ENCODE assay signal across 10 mouse cellular contexts in the genomic region with DNA sequence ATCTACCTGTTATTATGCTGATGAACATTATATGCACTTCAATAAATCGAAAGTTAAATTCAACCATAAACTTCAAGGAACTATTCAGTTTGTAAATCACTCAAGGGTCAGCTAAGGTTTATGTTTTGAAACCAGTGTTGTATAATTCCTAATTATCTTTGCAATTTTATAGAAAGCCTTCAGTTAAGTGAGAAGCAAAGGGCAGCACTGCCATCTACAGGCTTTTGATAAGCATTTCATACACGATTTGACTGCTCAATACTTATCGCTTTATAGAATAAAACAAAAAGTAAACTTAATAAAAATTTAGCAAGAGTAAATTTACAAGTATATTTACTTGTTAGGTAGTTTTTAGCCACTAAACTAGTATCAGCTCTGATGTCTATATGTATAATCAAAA. TPM values are rescaled to one million over a fixed set of nuclear protein-coding genes. Genes with fewer than 3 reads are reported as not detected.
A peak's percentile ranks its signal among the peaks of the same experiment; 100 is the strongest.
DNase-seq lines count a peak whose midpoint lies in the region; ATAC-seq and TF ChIP-seq lines count a peak whose summit lies in the region.
"Had no signal": no experiment of that assay in that cellular context is flagged by ENCODE, and none has a peak within 500 bp of the region (broad histone marks: within the 10 kb centered on the region; RNA-seq: fewer than 3 reads in every experiment).

No protein-coding gene starts in this region.

- H3K4me3 ChIP-seq in kidney, embryonic 15.5 days (replicated peaks), result no peak overlapping the region
- no peak overlapping the region for H3K4me3 ChIP-seq in E14TG2a.4 (replicated peaks; ENCODE audit: low read length)
- no peak overlapping the region for H3K4me3 ChIP-seq in thymus, adult 2 months (ENCODE audit: control insufficient read depth, insufficient read depth, low read length)
- H3K4me3 ChIP-seq: stomach, embryonic 15.5 days had no signal

- no peaks in the 10 kb centered on the region for H3K4me1 ChIP-seq in kidney, embryonic 15.5 days
- H3K4me1 ChIP-seq in E14TG2a.4 (replicated peaks; ENCODE audit: low read depth, low read length), result no peaks in the 10 kb centered on the region
- H3K4me1 ChIP-seq in thymus, adult 2 months (replicated peaks; ENCODE audit: control insufficient read depth, insufficient read depth, low read length), result no peaks in the 10 kb centered on the region
- H3K4me1 ChIP-seq: stomach, embryonic 15.5 days had no signal

- no peak overlapping the region for H3K27ac ChIP-seq in kidney, embryonic 15.5 days
- no peak overlapping the region for H3K27ac ChIP-seq in thymus, adult 2 months (ENCODE audit: control insufficient read depth, insufficient read depth, low read length)
- H3K27ac ChIP-seq: stomach, embryonic 15.5 days had no signal

- no peak for TF ChIP-seq POLR2A in thymus, adult 2 months (IDR thresholded peaks at IDR 0.05; ENCODE audit: control insufficient read depth, extremely low read depth, insufficient read depth, low read length, poor library complexity)

- intact Hi-C loops in left cerebral cortex, postnatal 4 days (cut with DNase I), result no loop called here

- ATAC-seq in kidney, embryonic 15.5 days (replicated peaks; ENCODE audit: low FRiP score), result 0 out of 2 replicates have a peak, but pooled peaks have one; percentile 25

- no peak overlapping the region for H3K9ac ChIP-seq in kidney, embryonic 15.5 days
- H3K9ac ChIP-seq: stomach, embryonic 15.5 days had no signal

- H3K4me2 ChIP-seq in kidney, embryonic 15.5 days, result no peak overlapping the region
- H3K4me2 ChIP-seq: stomach, embryonic 15.5 days had no signal

- no peak for DNase-seq in kidney, adult 8-10 months
- peak; percentile 68 for DNase-seq in brain, adult 2 months (ENCODE audit: low read depth, low spot score)
- DNase-seq in left cerebral cortex, postnatal 4 days, result peak; percentile 18
- no peak for DNase-seq in thymus, adult 2 months
- DNase-seq in spleen, postnatal 14 days (ENCODE audit: low spot score in 2 of 2), result no peak

- no peaks in the 10 kb centered on the region for H3K27me3 ChIP-seq in kidney, embryonic 15.5 days
- no peaks in the 10 kb centered on the region for H3K27me3 ChIP-seq in E14TG2a.4 (ENCODE audit: insufficient read depth, low read length)
- H3K27me3 ChIP-seq in thymus, adult 2 months (ENCODE audit: control insufficient read depth, insufficient read depth, low read length), result no peaks in the 10 kb centered on the region
- H3K27me3 ChIP-seq: stomach, embryonic 15.5 days had no signal

- WGBS in kidney, embryonic 15.5 days, result 74% methylated on average over 3 of the region's 3 CpGs
- WGBS in thymus, adult 2 months, result 78% methylated on average over 3 of the region's 3 CpGs

- no peaks in the 10 kb centered on the region for H3K36me3 ChIP-seq in kidney, embryonic 15.5 days
- H3K36me3 ChIP-seq in E14TG2a.4 (ENCODE audit: insufficient read depth, low read length), result no peaks in the 10 kb centered on the region
- no peaks in the 10 kb centered on the region for H3K36me3 ChIP-seq in thymus, adult 2 months (ENCODE audit: control insufficient read depth, insufficient read depth, low read length)
- H3K36me3 ChIP-seq: stomach, embryonic 15.5 days had no signal

- TF ChIP-seq CTCF in E14TG2a.4 (conservative IDR thresholded peaks at IDR 0.05; ENCODE audit: low read length), result peak; percentile 8; the same call in 1 of the 2 replicates
- no peak for TF ChIP-seq CTCF in thymus, adult 2 months (IDR thresholded peaks at IDR 0.05; ENCODE audit: borderline replicate concordance, control insufficient read depth, extremely low read depth, insufficient read depth, low read length, poor library complexity)

- no peaks in the 10 kb centered on the region for H3K9me3 ChIP-seq in kidney, embryonic 15.5 days (replicated peaks)
- H3K9me3 ChIP-seq in E14TG2a.4 (ENCODE audit: low read length), result no peaks in the 10 kb centered on the region
- H3K9me3 ChIP-seq: stomach, embryonic 15.5 days had no signal

RNA-seq across cellular contexts. Expression of a gene that starts 50.7 kb away (rescaled TPM):
- not detected in 2 replicates for polyA plus RNA-seq in kidney, embryonic 15.5 days (2015; fragmentation: Nextera tagmentation; extraction: Ambion mirVana)
- not detected for total RNA-seq in left cerebral cortex, postnatal 4 days (2021)
- polyA plus RNA-seq in thymus, adult 2 months (2012; rRNA removed), result not detected in 2 replicates
- polyA plus RNA-seq: heart, embryonic 16.5 days; lung, embryonic 16.5 days; stomach, embryonic 15.5 days had no signal

RNA-seq across cellular contexts. Expression of a gene that starts 53.1 kb away (rescaled TPM):
- polyA plus RNA-seq in kidney, embryonic 15.5 days (2015; fragmentation: Nextera tagmentation; extraction: Ambion mirVana), result 37.0 and 42.4 TPM in 2 replicates
- 1 to 10 TPM; 1.3 to 1.6 TPM for total RNA-seq in left cerebral cortex, postnatal 4 days (2021)
- polyA plus RNA-seq in thymus, adult 2 months (2012; rRNA removed), result 2.4 and 3.1 TPM in 2 replicates

Comparison
In these comparisons a context has a peak if more than half of its experiments do, and no peak if none do; other contexts are left out.
1. DNase-seq: peak in brain, adult 2 months (single experiment) and left cerebral cortex, postnatal 4 days (single experiment); none in kidney, adult 8-10 months (0 of 2), thymus, adult 2 months (single experiment) and spleen, postnatal 14 days (0 of 2).